Mouse (Mus musculus) lung, adult 2 months (tissue): ENCODE results near the gene Hoxb9.

ENCODE experiments used
- CTCF ChIP-seq: fragments of 200-500 bp; IDR thresholded peaks from 2 replicates; pipeline ENCODE4 v1.5.1; 2011; ENCODE audit warnings: mild to moderate bottlenecking, low read length, control low read depth; ENCODE audit not compliant: insufficient read depth
- POLR2A ChIP-seq: fragments of 200-500 bp; IDR thresholded peaks from 2 replicates; pipeline ENCODE4 v1.6.1; 2011; ENCODE audit warnings: low read depth, mild to moderate bottlenecking, control low read depth, low read length, borderline replicate concordance; ENCODE audit errors: extremely low read depth

DNA sequence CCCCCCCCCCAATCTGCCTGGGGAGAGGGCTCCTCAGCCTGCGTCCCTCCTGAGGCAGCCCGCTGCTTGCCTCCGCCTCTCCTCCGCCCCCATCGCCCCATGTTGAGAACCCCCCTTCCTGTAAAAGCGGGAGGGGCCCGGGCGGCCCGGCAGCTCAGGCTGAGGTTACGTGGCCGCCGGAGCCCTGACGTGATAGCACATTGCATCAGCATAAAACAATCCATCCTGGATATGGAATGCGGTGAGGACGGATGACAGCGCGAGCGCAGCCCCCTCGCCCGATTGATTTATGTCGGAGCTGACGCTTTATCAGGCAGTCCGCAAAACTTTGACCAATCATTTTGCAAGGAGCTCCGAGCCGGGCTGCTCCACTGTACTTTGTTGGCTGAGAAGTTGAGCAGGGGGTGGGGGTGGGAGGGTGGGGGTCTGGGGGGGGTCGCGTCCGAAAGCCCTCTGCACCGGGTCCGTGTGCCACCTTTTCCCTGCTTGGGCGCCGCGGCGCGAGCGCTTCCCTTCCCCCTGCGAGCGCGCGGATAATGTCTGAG is at the start of gene Hoxb9:
- no peak for TF ChIP-seq CTCF
- TF ChIP-seq POLR2A, result no peak
